Mouse (Mus musculus) MEL (cell line): ENCODE measurements around the gene Eif3m. TPM values are rescaled to one million over a fixed set of nuclear protein-coding genes. Genes with fewer than 3 reads are reported as not detected.

Experiments used
- DNase-seq: peaks from one replicate; pipeline ENCODE4 v3.0.0; 2011; ENCODE audit warnings: low read depth, low spot score
- H3K27ac ChIP-seq: 2 replicates; pipeline ENCODE4 v1.5.1; 2012; ENCODE audit warnings: low read depth, mild to moderate bottlenecking, control low read depth, low read length, moderate library complexity; ENCODE audit not compliant: control insufficient read depth
- H3K27me3 ChIP-seq, 2 experiments: fragments of 150-350 bp in 1 of 2; sonication (generic) in 1 of 2; 2 replicates each; pipeline ENCODE4 v1.6.1; 2012; ENCODE audit warnings: low read length in 2 of 2, mild to moderate bottlenecking in 2 of 2, improper control_type of control experiment in 1 of 2, moderate library complexity in 1 of 2; ENCODE audit not compliant: insufficient read depth in 2 of 2, control insufficient read depth in 1 of 2
- H3K36me3 ChIP-seq, 2 experiments: 2 replicates each; pipeline ENCODE4 v1.6.1; 2012 to 2014; ENCODE audit warnings: low read length in 2 of 2, improper control_type of control experiment in 1 of 2, inconsistent platforms in 1 of 2, mild to moderate bottlenecking in 1 of 2; ENCODE audit not compliant: insufficient read depth in 2 of 2, control insufficient read depth in 1 of 2
- H3K4me1 ChIP-seq, 2 experiments: fragments of 150-350 bp in 1 of 2; sonication (generic) in 1 of 2; 2 replicates each; pipeline ENCODE4 v1.6.1; 2012; ENCODE audit warnings: low read length in 2 of 2, improper control_type of control experiment in 1 of 2, mild to moderate bottlenecking in 1 of 2; ENCODE audit not compliant: insufficient read depth in 2 of 2, control insufficient read depth in 1 of 2
- H3K4me3 ChIP-seq, 2 experiments: fragments of 150-350 bp in 1 of 2; sonication (generic) in 1 of 2; 2 replicates each; pipeline ENCODE4 v1.5.1; 2012; ENCODE audit warnings: low read depth in 2 of 2, low read length in 2 of 2, mild to moderate bottlenecking in 2 of 2, moderate library complexity in 2 of 2, control low read depth in 1 of 2, improper control_type of control experiment in 1 of 2; ENCODE audit not compliant: control insufficient read depth in 1 of 2, insufficient read depth in 1 of 2
- H3K79me2 ChIP-seq: 2 replicates; pipeline ENCODE4 v1.6.1; 2012; ENCODE audit warnings: mild to moderate bottlenecking, low read length, moderate library complexity; ENCODE audit not compliant: control insufficient read depth, poor library complexity, insufficient read depth
- H3K9ac ChIP-seq: 2 replicates; pipeline ENCODE4 v1.6.1; 2012; ENCODE audit warnings: low read depth, mild to moderate bottlenecking, control low read depth, low read length, moderate library complexity; ENCODE audit not compliant: control insufficient read depth, poor library complexity, severe bottlenecking
- H3K9me3 ChIP-seq: fragments of 150-350 bp; sonication (generic); replicated peaks from 2 replicates; pipeline ENCODE4 v1.6.1; 2012; ENCODE audit warnings: mild to moderate bottlenecking, low read length, improper control_type of control experiment, moderate library complexity; ENCODE audit not compliant: insufficient read depth
- BHLHE40 ChIP-seq: IDR thresholded peaks from 2 replicates; pipeline ENCODE4 v1.6.1; 2012; ENCODE audit warnings: low read depth, mild to moderate bottlenecking, inconsistent platforms, low read length, improper control_type of control experiment, borderline replicate concordance
- CTCF ChIP-seq, 3 experiments: IDR thresholded peaks in 2 of 3; conservative IDR thresholded peaks in 1 of 3; 2 replicates each; pipeline ENCODE4 v1.5.1; 2011 to 2012; ENCODE audit warnings: low read length in 3 of 3, low read depth in 2 of 3, mild to moderate bottlenecking in 2 of 3, improper control_type of control experiment in 1 of 3, inconsistent platforms in 1 of 3, mixed read lengths in 1 of 3, moderate library complexity in 1 of 3; ENCODE audit not compliant: control insufficient read depth in 1 of 3, insufficient read depth in 1 of 3, poor library complexity in 1 of 3, severe bottlenecking in 1 of 3
- E2F4 ChIP-seq: IDR thresholded peaks from 2 replicates; pipeline ENCODE4 v1.6.1; 2011; ENCODE audit warnings: low read depth, low read length, improper control_type of control experiment, borderline replicate concordance
- ETS1 ChIP-seq: IDR thresholded peaks from 2 replicates; pipeline ENCODE4 v1.6.1; 2012; ENCODE audit warnings: low read depth, mild to moderate bottlenecking, inconsistent platforms, low read length, improper control_type of control experiment, moderate library complexity
- GABPA ChIP-seq: IDR thresholded peaks from 2 replicates; pipeline ENCODE4 v1.6.1; 2012; ENCODE audit warnings: low read depth, mild to moderate bottlenecking, inconsistent platforms, low read length, improper control_type of control experiment, moderate library complexity
- GATA1 ChIP-seq: IDR thresholded peaks from 2 replicates; pipeline ENCODE4 v1.6.1; 2011; ENCODE audit warnings: low read depth, low read length, improper control_type of control experiment
- HCFC1 ChIP-seq: IDR thresholded peaks from 2 replicates; pipeline ENCODE4 v1.6.1; 2012; ENCODE audit warnings: low read depth, mild to moderate bottlenecking, inconsistent platforms, low read length, improper control_type of control experiment, moderate library complexity
- MAFK ChIP-seq: IDR thresholded peaks from 2 replicates; pipeline ENCODE4 v1.6.1; 2011; ENCODE audit warnings: low read depth, mild to moderate bottlenecking, low read length, improper control_type of control experiment, borderline replicate concordance
- MAX ChIP-seq: IDR thresholded peaks from 2 replicates; pipeline ENCODE4 v1.6.1; 2011; ENCODE audit warnings: low read length, improper control_type of control experiment
- MEF2A ChIP-seq: IDR thresholded peaks from 2 replicates; pipeline ENCODE4 v1.6.1; 2014; ENCODE audit warnings: low read depth, mild to moderate bottlenecking, inconsistent platforms, low read length, improper control_type of control experiment; ENCODE audit not compliant: poor library complexity, insufficient replicate concordance, severe bottlenecking; ENCODE audit errors: extremely low read depth
- NELFE ChIP-seq: IDR thresholded peaks from 2 replicates; pipeline ENCODE4 v1.6.1; 2011; ENCODE audit warnings: low read depth, low read length, improper control_type of control experiment
- POLR2AphosphoS5 ChIP-seq: IDR thresholded peaks from 2 replicates; pipeline ENCODE4 v1.6.1; 2012; ENCODE audit warnings: low read depth, borderline replicate concordance, mild to moderate bottlenecking, inconsistent platforms, low read length, moderate library complexity, mixed read lengths
- RAD21 ChIP-seq: IDR thresholded peaks from 2 replicates; pipeline ENCODE4 v1.6.1; 2011; ENCODE audit warnings: mild to moderate bottlenecking, low read depth, low read length, improper control_type of control experiment
- TAL1 ChIP-seq: IDR thresholded peaks from 2 replicates; pipeline ENCODE4 v1.6.1; 2012; ENCODE audit warnings: mild to moderate bottlenecking, inconsistent platforms, low read length, moderate library complexity, mixed read lengths
- TCF12 ChIP-seq: IDR thresholded peaks from 2 replicates; pipeline ENCODE4 v1.6.1; 2014; ENCODE audit warnings: low read depth, mild to moderate bottlenecking, inconsistent platforms, low read length, improper control_type of control experiment, moderate library complexity
- USF1 ChIP-seq: IDR thresholded peaks from 2 replicates; pipeline ENCODE4 v1.6.1; 2014; ENCODE audit warnings: low read depth, mild to moderate bottlenecking, inconsistent platforms, low read length, improper control_type of control experiment, moderate library complexity
- ZKSCAN1 ChIP-seq: IDR thresholded peaks from 2 replicates; pipeline ENCODE4 v1.6.1; 2012; ENCODE audit warnings: low read depth, mild to moderate bottlenecking, inconsistent platforms, low read length, improper control_type of control experiment, moderate library complexity
- ZNF384 ChIP-seq: IDR thresholded peaks from 2 replicates; pipeline ENCODE4 v1.6.1; 2012; ENCODE audit warnings: low read depth, mild to moderate bottlenecking, inconsistent platforms, low read length, improper control_type of control experiment
- polyA plus RNA-seq, 2 experiments: library from polyadenylated mRNA; stranded (reverse) in 1 of 2; unstranded in 1 of 2; fragments of >175 nt in 1 of 2; fragments of >200 nt in 1 of 2; gene quantifications; 2 replicates each; pipeline versions ENCODE4 v1.2.1 to v1.2.4; 2012; ENCODE audit warnings: low replicate concordance in 2 of 2, low read depth in 1 of 2; ENCODE audit not compliant: insufficient read length in 2 of 2, insufficient read depth in 1 of 2, missing spikeins in 1 of 2
- total RNA-seq: library from RNA; depleted of rRNA; stranded (reverse); fragments of 300-350 nt; gene quantifications from 2 replicates; pipeline ENCODE4 v1.2.3, GENCODE M21; 2012

Gene Eif3m
- total and polyA plus RNA-seq, 3 experiments: 172 to 321 TPM; not detected in 1

DNA sequence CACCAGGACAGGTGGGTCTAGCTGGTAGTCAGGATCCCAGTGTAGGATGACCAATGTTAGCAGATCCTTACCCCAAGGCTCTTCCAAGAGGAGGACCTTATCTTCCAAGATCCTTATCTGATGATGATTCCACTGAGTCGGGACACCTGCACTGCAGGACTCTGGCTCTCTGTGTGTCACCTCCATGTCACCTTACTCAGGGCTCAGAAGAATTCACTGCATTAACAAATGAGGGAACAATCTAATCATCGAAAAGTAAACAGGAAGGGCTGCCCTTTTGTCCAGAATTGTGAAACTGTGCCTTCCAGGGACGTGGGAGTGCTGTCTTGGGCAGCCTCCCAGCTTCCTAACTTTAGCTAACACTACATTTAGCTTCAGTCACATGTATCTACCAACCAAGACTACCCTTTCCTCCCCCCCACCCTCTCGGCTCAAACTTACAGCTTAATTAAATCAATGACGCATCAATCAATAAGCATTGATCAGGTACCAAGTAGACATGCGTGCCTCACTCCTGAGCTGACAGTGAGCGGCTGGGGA lies 41.8 kb upstream of the Eif3m start (continued):
- no peak for TF ChIP-seq NELFE

DNA sequence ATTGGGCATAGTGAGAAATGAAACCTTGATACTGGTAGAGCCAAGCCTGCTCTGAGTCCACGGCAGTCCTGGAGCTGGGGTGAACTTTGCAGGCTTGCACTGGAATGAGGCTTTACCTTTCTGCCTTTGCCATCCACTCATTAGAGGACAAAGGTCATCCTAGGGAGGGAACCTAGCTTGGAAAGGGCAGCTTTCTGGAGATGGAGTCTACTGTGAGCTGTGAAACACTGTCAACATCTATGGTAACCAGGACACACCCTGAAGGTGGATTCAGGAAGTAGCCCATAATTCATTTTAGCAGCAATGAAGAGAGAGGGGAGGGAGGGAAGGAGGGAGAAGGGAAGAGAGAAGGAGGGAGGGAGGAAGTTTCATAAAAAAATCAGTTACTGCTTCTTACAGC lies 38.6 kb upstream of the Eif3m start:
- H3K9me3 ChIP-seq: no peaks in the 10 kb centered on the region
- DNase-seq: no peak
- no peaks in the 10 kb centered on the region for H3K36me3 ChIP-seq
- H3K27ac ChIP-seq: no peak overlapping the region
- TF ChIP-seq ETS1 (no peak), TAL1 (no peak), MAFK (no peak), MAX (no peak), BHLHE40 (no peak), USF1 (no peak), E2F4 (no peak), CTCF (IDR thresholded peaks at IDR 0.05 in 2 of 3, conservative IDR thresholded peaks at IDR 0.05 in 1 of 3; ENCODE audit: control insufficient read depth in 1 of 3, insufficient read depth in 1 of 3, low read depth in 2 of 3, low read length in 3 of 3, poor library complexity in 1 of 3, severe bottlenecking in 1 of 3) (no peak), RAD21 (no peak)
- no peak overlapping the region for H3K4me3 ChIP-seq
- H3K4me1 ChIP-seq: no peaks in the 10 kb centered on the region; a peak in 1 of 4 replicates
- H3K27me3 ChIP-seq: peaks cover 0 to 7% of the 10 kb centered on the region in 2 experiments; a peak in 2 of 4 replicates
- no peak overlapping the region for H3K9ac ChIP-seq
- H3K79me2 ChIP-seq: no peaks in the 10 kb centered on the region

DNA sequence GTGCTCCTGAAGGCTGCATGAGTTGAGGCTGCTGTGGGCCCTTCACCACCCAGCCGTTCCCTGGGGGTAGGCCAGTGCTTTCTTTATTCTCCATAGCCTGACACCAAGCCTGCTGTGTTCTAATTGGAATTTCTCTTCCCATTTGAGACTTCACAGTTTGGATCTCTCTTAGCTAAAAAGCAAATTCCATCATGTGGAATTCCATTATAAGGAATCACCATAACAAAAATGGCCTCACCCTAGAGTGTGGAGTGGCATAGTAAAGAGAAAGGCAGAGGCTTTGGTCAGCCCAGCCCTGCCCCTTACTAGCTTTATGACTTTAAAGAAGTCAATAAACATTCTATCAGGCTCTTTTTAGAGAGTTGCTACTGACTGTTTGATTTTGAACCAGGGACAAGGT lies 31.4 kb upstream of the Eif3m start:
- peaks cover 1 to 4% of the 10 kb centered on the region in 2 experiments; a peak in 2 of 4 replicates for H3K27me3 ChIP-seq
- no peaks in the 10 kb centered on the region for H3K79me2 ChIP-seq
- H3K9me3 ChIP-seq: no peaks in the 10 kb centered on the region
- no peak for DNase-seq
- no peaks in the 10 kb centered on the region for H3K4me1 ChIP-seq
- no peak overlapping the region for H3K4me3 ChIP-seq
- H3K27ac ChIP-seq: no peak overlapping the region
- no peak overlapping the region for H3K9ac ChIP-seq
- TF ChIP-seq TAL1 (no peak), NELFE (no peak), MEF2A (no peak), ETS1 (no peak), USF1 (no peak), HCFC1 (no peak), ZKSCAN1 (no peak), ZNF384 (no peak), GATA1 (no peak), GABPA (no peak), TCF12 (no peak), POLR2AphosphoS5 (no peak)
- H3K36me3 ChIP-seq: no peaks in the 10 kb centered on the region
